Mouse (Mus musculus): ENCODE measurements around the gene Fibp. TPM values are rescaled to one million over a fixed set of nuclear protein-coding genes. Genes with fewer than 3 reads are reported as not detected.

Fibp gene
- polyA plus RNA-seq, 1 experiment: 37.7 TPM

- Histone ChIP-seq H3K9ac (ENCODE audit: low read depth, poor library complexity, severe bottlenecking) (no peak overlapping the region), H3K27me3 (ENCODE audit: control insufficient read depth, insufficient read depth, low read length, poor library complexity, severe bottlenecking) (no peaks in the 10 kb centered on the region), H3K36me3 (ENCODE audit: control insufficient read depth, insufficient read depth, low read length, poor library complexity, severe bottlenecking) (no peaks in the 10 kb centered on the region; the same call in 1 of the 2 replicates), H3K9me3 (replicated peaks; ENCODE audit: control insufficient read depth, insufficient read depth, low read length, poor library complexity, severe bottlenecking) (no peaks in the 10 kb centered on the region), H3K4me3 (ENCODE audit: low read depth, low read length) (no peak overlapping the region), H3K27ac (ENCODE audit: insufficient read depth, low read length) (no peak overlapping the region), H3K4me1 (ENCODE audit: control insufficient read depth, insufficient read depth, low read length) (no peaks in the 10 kb centered on the region)
- TF ChIP-seq POLR2A (IDR thresholded peaks at IDR 0.05; ENCODE audit: insufficient read depth, low read length): no peak
- TF ChIP-seq EP300 (IDR thresholded peaks at IDR 0.05; ENCODE audit: insufficient read depth, low read depth, low read length): no peak
- TF ChIP-seq CTCF (IDR thresholded peaks at IDR 0.05; ENCODE audit: low read depth, low read length): no peak
Observed at GRCm38 (mm10) chr19:5449673-5450072, 10.7 kb upstream of the Fibp start.

DNA sequence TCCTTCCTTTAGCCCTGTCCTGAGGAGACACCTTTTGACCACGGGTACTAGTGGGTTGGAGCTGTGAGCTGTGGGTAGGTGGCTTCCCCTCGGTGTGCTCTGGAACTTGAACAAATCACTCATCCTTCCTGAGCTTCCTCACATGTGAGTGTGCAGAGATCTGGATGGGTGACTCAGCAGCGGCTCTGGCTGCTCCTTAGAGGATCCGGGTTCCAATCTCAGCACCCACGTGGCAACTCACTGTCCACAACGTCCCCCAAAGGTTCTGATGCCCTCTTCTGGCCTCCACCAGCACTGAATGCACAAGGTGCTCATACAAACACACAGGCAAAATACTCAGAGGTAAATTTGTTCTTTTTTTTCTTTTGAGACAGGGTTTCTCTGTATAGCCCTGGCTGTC, 8.6 kb upstream of the Fibp start:
- no peak overlapping the region for H3K9ac ChIP-seq (ENCODE audit: low read depth, poor library complexity, severe bottlenecking)
- H3K27me3 ChIP-seq (ENCODE audit: control insufficient read depth, insufficient read depth, low read length, poor library complexity, severe bottlenecking): no peaks in the 10 kb centered on the region
- no peak overlapping the region for H3K4me3 ChIP-seq (ENCODE audit: low read depth, low read length)
- no peak overlapping the region for H3K27ac ChIP-seq (ENCODE audit: insufficient read depth, low read length)
- no peaks in the 10 kb centered on the region; the same call in 1 of the 2 replicates for H3K36me3 ChIP-seq (ENCODE audit: control insufficient read depth, insufficient read depth, low read length, poor library complexity, severe bottlenecking)
- H3K9me3 ChIP-seq (replicated peaks; ENCODE audit: control insufficient read depth, insufficient read depth, low read length, poor library complexity, severe bottlenecking): no peaks in the 10 kb centered on the region
- no peaks in the 10 kb centered on the region for H3K4me1 ChIP-seq (ENCODE audit: control insufficient read depth, insufficient read depth, low read length)
- TF ChIP-seq CTCF (IDR thresholded peaks at IDR 0.05; ENCODE audit: low read depth, low read length): no peak
- TF ChIP-seq EP300 (IDR thresholded peaks at IDR 0.05; ENCODE audit: insufficient read depth, low read depth, low read length): no peak
- TF ChIP-seq POLR2A (IDR thresholded peaks at IDR 0.05; ENCODE audit: insufficient read depth, low read length): no peak

GRCm38 (mm10) chr19:5455037-5455436, 5.4 kb upstream of the Fibp start:
- Histone ChIP-seq H3K4me3 (ENCODE audit: low read depth, low read length) (peak overlapping the region; percentile 2; the same call in 1 of the 2 replicates), H3K4me1 (ENCODE audit: control insufficient read depth, insufficient read depth, low read length) (no peaks in the 10 kb centered on the region), H3K9me3 (replicated peaks; ENCODE audit: control insufficient read depth, insufficient read depth, low read length, poor library complexity, severe bottlenecking) (no peaks in the 10 kb centered on the region), H3K36me3 (ENCODE audit: control insufficient read depth, insufficient read depth, low read length, poor library complexity, severe bottlenecking) (no peaks in the 10 kb centered on the region; the same call in 1 of the 2 replicates), H3K9ac (ENCODE audit: low read depth, poor library complexity, severe bottlenecking) (no peak overlapping the region), H3K27me3 (ENCODE audit: control insufficient read depth, insufficient read depth, low read length, poor library complexity, severe bottlenecking) (no peaks in the 10 kb centered on the region), H3K27ac (ENCODE audit: insufficient read depth, low read length) (no peak overlapping the region)
- no peak for TF ChIP-seq EP300 (IDR thresholded peaks at IDR 0.05; ENCODE audit: insufficient read depth, low read depth, low read length)

DNA sequence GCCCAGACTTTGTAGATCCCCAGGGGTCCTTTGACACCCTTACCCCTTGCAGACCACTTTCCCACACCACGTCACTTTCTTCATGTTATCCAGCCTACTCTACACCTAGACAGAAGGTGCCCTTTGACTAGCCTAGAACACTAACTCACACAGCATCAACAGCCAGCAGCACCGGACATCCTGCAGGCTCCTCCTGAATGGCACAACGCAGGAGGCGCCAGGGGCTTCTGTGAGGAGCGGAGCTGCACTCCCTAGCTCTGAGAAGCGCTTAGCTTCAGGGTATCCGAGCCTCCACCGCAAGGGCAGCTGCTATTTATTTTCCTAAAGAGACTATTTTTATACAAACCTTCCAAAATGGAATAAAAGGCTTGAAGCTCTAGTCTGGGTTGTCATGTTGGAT, 4.8 kb upstream of the Fibp start:
- Histone ChIP-seq H3K36me3 (ENCODE audit: control insufficient read depth, insufficient read depth, low read length, poor library complexity, severe bottlenecking) (no peaks in the 10 kb centered on the region; the same call in 1 of the 2 replicates), H3K4me1 (ENCODE audit: control insufficient read depth, insufficient read depth, low read length) (no peaks in the 10 kb centered on the region), H3K27me3 (ENCODE audit: control insufficient read depth, insufficient read depth, low read length, poor library complexity, severe bottlenecking) (no peaks in the 10 kb centered on the region), H3K4me3 (ENCODE audit: low read depth, low read length) (no peak overlapping the region), H3K9me3 (replicated peaks; ENCODE audit: control insufficient read depth, insufficient read depth, low read length, poor library complexity, severe bottlenecking) (no peaks in the 10 kb centered on the region), H3K27ac (ENCODE audit: insufficient read depth, low read length) (no peak overlapping the region), H3K9ac (ENCODE audit: low read depth, poor library complexity, severe bottlenecking) (peak overlapping the region; percentile 86; the same call in 1 of the 2 replicates)
- TF ChIP-seq CTCF (IDR thresholded peaks at IDR 0.05; ENCODE audit: low read depth, low read length) (no peak), POLR2A (IDR thresholded peaks at IDR 0.05; ENCODE audit: insufficient read depth, low read length) (no peak), EP300 (IDR thresholded peaks at IDR 0.05; ENCODE audit: insufficient read depth, low read depth, low read length) (no peak)

DNA sequence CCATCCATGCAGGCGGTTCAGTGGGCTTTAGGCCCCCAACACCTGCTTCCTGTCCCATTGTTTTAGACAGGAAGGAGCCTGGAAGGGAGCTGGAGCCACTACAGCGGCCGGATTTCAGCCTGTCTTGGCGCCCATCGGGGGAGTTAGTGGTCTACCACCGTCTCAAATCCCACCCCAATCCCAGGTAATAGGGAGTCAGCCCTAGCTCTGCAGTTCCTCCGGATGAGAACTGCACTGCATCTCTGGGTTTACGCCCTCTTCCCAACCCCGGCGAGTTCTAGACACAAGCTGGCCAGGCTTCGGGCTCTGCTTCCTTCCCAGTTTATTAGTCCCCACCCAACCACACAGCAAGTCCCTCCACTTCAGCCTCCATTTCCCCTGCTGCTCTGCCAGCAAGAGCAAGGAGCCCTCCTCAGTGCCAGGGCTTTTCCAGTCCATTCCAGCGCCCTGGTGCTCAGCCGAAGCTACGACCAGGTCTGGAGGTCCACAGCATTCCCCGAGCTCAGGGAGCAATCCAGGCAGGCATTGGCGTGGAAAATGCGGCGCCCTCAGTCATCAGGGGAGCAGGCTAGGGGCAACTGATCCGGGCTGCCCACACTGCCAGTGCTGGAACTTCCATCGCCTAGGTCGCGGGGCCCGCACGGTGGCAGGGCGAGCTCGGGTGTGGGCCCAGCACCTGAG, 4.0 kb upstream of the Fibp start:
- Histone ChIP-seq H3K36me3 (ENCODE audit: control insufficient read depth, insufficient read depth, low read length, poor library complexity, severe bottlenecking) (no peaks in the 10 kb centered on the region; the same call in 1 of the 2 replicates), H3K27me3 (ENCODE audit: control insufficient read depth, insufficient read depth, low read length, poor library complexity, severe bottlenecking) (no peaks in the 10 kb centered on the region), H3K9ac (ENCODE audit: low read depth, poor library complexity, severe bottlenecking) (peak overlapping the region; percentile 86), H3K4me1 (ENCODE audit: control insufficient read depth, insufficient read depth, low read length) (no peaks in the 10 kb centered on the region), H3K4me3 (ENCODE audit: low read depth, low read length) (peak overlapping the region; percentile 64), H3K9me3 (replicated peaks; ENCODE audit: control insufficient read depth, insufficient read depth, low read length, poor library complexity, severe bottlenecking) (no peaks in the 10 kb centered on the region), H3K27ac (ENCODE audit: insufficient read depth, low read length) (no peak overlapping the region)
- TF ChIP-seq CTCF (IDR thresholded peaks at IDR 0.05; ENCODE audit: low read depth, low read length): no peak
- TF ChIP-seq POLR2A (IDR thresholded peaks at IDR 0.05; ENCODE audit: insufficient read depth, low read length): no peak
- no peak for TF ChIP-seq EP300 (IDR thresholded peaks at IDR 0.05; ENCODE audit: insufficient read depth, low read depth, low read length)

DNA sequence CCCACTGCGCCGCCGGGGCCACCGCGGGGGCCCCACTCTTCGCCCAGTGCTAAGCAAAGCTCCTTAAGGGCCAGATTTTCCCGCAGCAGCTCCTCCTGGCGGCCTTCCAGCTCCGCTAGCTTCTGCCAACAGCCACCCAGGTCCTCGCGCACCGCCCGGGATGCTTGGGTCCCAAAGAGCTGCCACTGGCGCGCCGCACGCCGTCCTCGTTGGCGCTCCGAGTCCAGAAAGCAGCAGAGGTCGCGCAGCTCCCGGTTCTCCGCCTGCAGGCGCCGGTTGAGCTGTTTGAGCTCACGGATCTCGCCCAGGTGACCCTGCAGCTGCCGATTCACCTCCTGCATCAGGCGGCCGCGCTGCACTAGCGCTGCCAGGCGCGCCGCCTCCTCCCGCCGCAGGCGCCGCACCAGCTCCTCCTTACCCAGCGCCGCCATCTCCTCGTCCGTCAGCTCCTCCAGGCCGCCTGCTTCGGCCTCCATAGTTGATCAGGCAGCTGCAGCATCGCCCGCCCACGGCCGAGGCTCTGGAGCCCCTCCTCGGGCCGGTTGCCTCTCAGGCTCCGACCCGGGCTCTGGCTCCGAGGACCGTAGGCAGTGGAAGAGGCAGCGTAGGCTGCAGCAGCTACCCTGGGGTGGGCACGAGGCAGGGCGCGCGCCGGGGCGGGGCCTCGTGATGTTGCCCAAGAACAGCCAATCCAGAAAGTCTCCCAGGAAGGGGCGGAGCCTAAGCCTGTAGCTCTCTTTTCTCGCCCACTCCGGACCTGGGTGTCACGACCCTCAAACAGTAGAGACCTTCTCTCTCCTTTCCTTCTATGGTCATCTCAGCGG, 3.3 kb upstream of the Fibp start:
- Histone ChIP-seq H3K36me3 (ENCODE audit: control insufficient read depth, insufficient read depth, low read length, poor library complexity, severe bottlenecking) (no peaks in the 10 kb centered on the region; the same call in 1 of the 2 replicates), H3K4me3 (ENCODE audit: low read depth, low read length) (peak overlapping the region; percentile 64), H3K9me3 (replicated peaks; ENCODE audit: control insufficient read depth, insufficient read depth, low read length, poor library complexity, severe bottlenecking) (no peaks in the 10 kb centered on the region), H3K27ac (ENCODE audit: insufficient read depth, low read length) (no peak overlapping the region), H3K4me1 (ENCODE audit: control insufficient read depth, insufficient read depth, low read length) (no peaks in the 10 kb centered on the region), H3K9ac (ENCODE audit: low read depth, poor library complexity, severe bottlenecking) (peak overlapping the region; percentile 86), H3K27me3 (ENCODE audit: control insufficient read depth, insufficient read depth, low read length, poor library complexity, severe bottlenecking) (no peaks in the 10 kb centered on the region)
- peak; percentile 85 for TF ChIP-seq POLR2A (IDR thresholded peaks at IDR 0.05; ENCODE audit: insufficient read depth, low read length)
- no peak for TF ChIP-seq EP300 (IDR thresholded peaks at IDR 0.05; ENCODE audit: insufficient read depth, low read depth, low read length)

Data from ES-Bruce4 (cell line).